Mouse (Mus musculus): ENCODE data around the gene Morn1.

The Morn1 gene

GRCm38 (mm10) chr4:155079666-155080065 lies 6.7 kb upstream of the Morn1 start:
- DNase-seq = no peak

- DNase-seq = peak; percentile 48
These were observed 2.8 kb upstream of the Morn1 start for GRCm38 (mm10) chr4:155083553-155083952.

- DNase-seq = peak; percentile 30
These were observed 2.0 kb upstream of the Morn1 start for GRCm38 (mm10) chr4:155084351-155084750.

GRCm38 (mm10) chr4:155085206-155086107 lies 920 bp upstream of the Morn1 start:
- no peak for DNase-seq

GRCm38 (mm10) chr4:155089241-155089640 lies 2.9 kb downstream of the Morn1 start:
- DNase-seq = no peak

GRCm38 (mm10) chr4:155090147-155090546 lies 3.8 kb downstream of the Morn1 start:
- no peak for DNase-seq

- DNase-seq = no peak
These were observed 4.5 kb downstream of the Morn1 start for GRCm38 (mm10) chr4:155090688-155091449.

GRCm38 (mm10) chr4:155092718-155093430 lies 6.5 kb downstream of the Morn1 start:
- no peak for DNase-seq

GRCm38 (mm10) chr4:155093431-155094149 lies 7.2 kb downstream of the Morn1 start:
- DNase-seq = no peak

GRCm38 (mm10) chr4:155094565-155094964 lies 8.2 kb downstream of the Morn1 start:
- peak; percentile 66 for DNase-seq

GRCm38 (mm10) chr4:155095238-155095900 lies 9.0 kb downstream of the Morn1 start:
- DNase-seq = peak; percentile 91

- DNase-seq = no peak
These were observed 9.6 kb downstream of the Morn1 start for GRCm38 (mm10) chr4:155095967-155096366.

GRCm38 (mm10) chr4:155097452-155097851 lies 11.1 kb downstream of the Morn1 start:
- no peak for DNase-seq

GRCm38 (mm10) chr4:155098572-155098971 lies 12.2 kb downstream of the Morn1 start:
- no peak for DNase-seq

GRCm38 (mm10) chr4:155107886-155108285 lies 21.5 kb downstream of the Morn1 start:
- no peak for DNase-seq

GRCm38 (mm10) chr4:155109471-155109870 lies 23.1 kb downstream of the Morn1 start:
- DNase-seq = no peak

GRCm38 (mm10) chr4:155113766-155114410 lies 27.5 kb downstream of the Morn1 start:
- DNase-seq = no peak

- no peak for DNase-seq
These were observed 30.2 kb downstream of the Morn1 start for GRCm38 (mm10) chr4:155116607-155117006.

- no peak for DNase-seq
These were observed 31.1 kb downstream of the Morn1 start for GRCm38 (mm10) chr4:155117396-155117978.

- DNase-seq = no peak
These were observed 31.9 kb downstream of the Morn1 start for GRCm38 (mm10) chr4:155118278-155118677.

- DNase-seq = no peak
These were observed 33.7 kb downstream of the Morn1 start for GRCm38 (mm10) chr4:155120038-155120437.
